Mouse (Mus musculus) natural killer cell, adult 2 months (primary cell): ENCODE data around the gene Oaz1.
"Not testable (repeated sequence)": the region's sequence is repeated elsewhere in the genome, so short reads cannot be mapped to it uniquely, and the experiment has no call there.

Experiments
- DNase-seq, 2 experiments: peaks; one replicate each; pipeline ENCODE4 v3.0.0; 2022; ENCODE audit warnings: low spot score in 2 of 2

Oaz1 gene

GRCm38 (mm10) chr10:80822528-80822927 is 3.9 kb upstream of the Oaz1 start:
- DNase-seq: no peak

- DNase-seq: no peak
Measured at GRCm38 (mm10) chr10:80823316-80823715, 3.1 kb upstream of the Oaz1 start.

GRCm38 (mm10) chr10:80823847-80824643 is 2.4 kb upstream of the Oaz1 start:
- no peak for DNase-seq

GRCm38 (mm10) chr10:80824827-80825226 is 1.6 kb upstream of the Oaz1 start:
- DNase-seq: no peak

GRCm38 (mm10) chr10:80827063-80827869 is 810 bp downstream of the Oaz1 start:
- DNase-seq: no peak

GRCm38 (mm10) chr10:80827870-80828420 is 1.5 kb downstream of the Oaz1 start:
- no peak for DNase-seq

GRCm38 (mm10) chr10:80828587-80828986 is 2.1 kb downstream of the Oaz1 start:
- not testable (repeated sequence) for DNase-seq

GRCm38 (mm10) chr10:80829359-80830278 is 3.2 kb downstream of the Oaz1 start:
- no peak for DNase-seq

GRCm38 (mm10) chr10:80831136-80831535 is 4.7 kb downstream of the Oaz1 start:
- peak in 1 of 2 experiments; percentile 40 for DNase-seq

GRCm38 (mm10) chr10:80832818-80833217 is 6.4 kb downstream of the Oaz1 start:
- DNase-seq: no peak

GRCm38 (mm10) chr10:80835617-80836016 is 9.2 kb downstream of the Oaz1 start:
- no peak for DNase-seq

GRCm38 (mm10) chr10:80836949-80837379 is 10.5 kb downstream of the Oaz1 start:
- DNase-seq: no peak

GRCm38 (mm10) chr10:80837827-80838226 is 11.4 kb downstream of the Oaz1 start:
- no peak for DNase-seq

GRCm38 (mm10) chr10:80838346-80838912 is 12.0 kb downstream of the Oaz1 start:
- no peak for DNase-seq

GRCm38 (mm10) chr10:80839848-80840247 is 13.4 kb downstream of the Oaz1 start:
- DNase-seq: no peak

- DNase-seq: no peak
Measured at GRCm38 (mm10) chr10:80841685-80842084, 15.2 kb downstream of the Oaz1 start.

- no peak for DNase-seq
Measured at GRCm38 (mm10) chr10:80842334-80842733, 15.9 kb downstream of the Oaz1 start.

- DNase-seq: no peak
Measured at GRCm38 (mm10) chr10:80843087-80843930, 16.9 kb downstream of the Oaz1 start.

- no peak for DNase-seq
Measured at GRCm38 (mm10) chr10:80843931-80844547, 17.6 kb downstream of the Oaz1 start, which contains the start of gene Lingo3. Gene Lingo3, minus strand, starts transcription at chr10:80844039.
